Mouse (Mus musculus) C2C12 (cell line): ENCODE measurements around the gene Ece1. TPM values are rescaled to one million over a fixed set of nuclear protein-coding genes. Genes with fewer than 3 reads are reported as not detected.
"Not testable (repeated sequence)": the region's sequence is repeated elsewhere in the genome, so short reads cannot be mapped to it uniquely, and the experiment has no call there.

Source experiments
- H3K27me3 ChIP-seq: one replicate; pipeline ENCODE4 v1.6.1; 2011; ENCODE audit not compliant: control insufficient read depth, insufficient read depth, insufficient read length
- H3K36me3 ChIP-seq: one replicate; pipeline ENCODE4 v1.6.1; 2011; ENCODE audit not compliant: control insufficient read depth, insufficient read depth
- H3K4me3 ChIP-seq: one replicate; pipeline ENCODE4 v1.5.1; 2011; ENCODE audit warnings: mild to moderate bottlenecking, control low read depth; ENCODE audit not compliant: poor library complexity, insufficient read depth, severe bottlenecking
- H3K79me2 ChIP-seq: one replicate; pipeline ENCODE4 v1.6.1; 2011; ENCODE audit not compliant: control insufficient read depth, insufficient read depth
- H3K79me3 ChIP-seq: one replicate; pipeline ENCODE4 v1.6.1; 2011; ENCODE audit warnings: low read depth, control low read depth
- H3ac ChIP-seq: one replicate; pipeline ENCODE3; 2011; ENCODE audit warnings: low read depth; ENCODE audit not compliant: control insufficient read depth, insufficient read length
- CEBPB ChIP-seq: IDR thresholded peaks from one replicate; pipeline ENCODE4 v1.6.1; 2011; ENCODE audit warnings: low read depth, mild to moderate bottlenecking, control low read depth, moderate library complexity
- CTCF ChIP-seq: IDR thresholded peaks from one replicate; pipeline ENCODE4 v1.5.1; 2011; ENCODE audit not compliant: control insufficient read depth, insufficient read depth, insufficient read length
- FOSL1 ChIP-seq: IDR thresholded peaks from one replicate; pipeline ENCODE4 v1.8.0; 2011; ENCODE audit warnings: mild to moderate bottlenecking, low read length; ENCODE audit not compliant: poor library complexity, insufficient read depth, severe bottlenecking
- MAX ChIP-seq: IDR thresholded peaks from one replicate; pipeline ENCODE4 v1.6.1; 2011; ENCODE audit warnings: mild to moderate bottlenecking, control low read depth
- MYOD1 ChIP-seq: IDR thresholded peaks from one replicate; pipeline ENCODE4 v1.6.1; 2011; ENCODE audit warnings: low read depth; ENCODE audit not compliant: control insufficient read depth, insufficient read length
- MYOG ChIP-seq: IDR thresholded peaks from one replicate; pipeline ENCODE4 v1.6.1; 2011; ENCODE audit not compliant: control insufficient read depth, insufficient read length; ENCODE audit errors: extremely low read depth
- USF1 ChIP-seq: IDR thresholded peaks from one replicate; pipeline ENCODE4 v1.6.1; 2011; ENCODE audit warnings: low read depth, mild to moderate bottlenecking, control low read depth, moderate library complexity
- polyA plus RNA-seq: library from polyadenylated mRNA; unstranded; fragments of >200 nt; fragmentation: generic; extraction: Trizol; gene quantifications from one replicate; pipeline ENCODE4 v1.2.1, GENCODE M21; 2012; ENCODE audit warnings: missing spikeins

Ece1 gene
- polyA plus RNA-seq, 1 experiment = 198 TPM

- Histone ChIP-seq H3K79me3 (no peaks in the 10 kb centered on the region), H3ac (no peak overlapping the region), H3K4me3 (no peak overlapping the region), H3K36me3 (no peaks in the 10 kb centered on the region), H3K79me2 (no peaks in the 10 kb centered on the region), H3K27me3 (no peaks in the 10 kb centered on the region)
- TF ChIP-seq USF1 = no peak
- TF ChIP-seq MAX = no peak
- TF ChIP-seq CTCF = peak; percentile 57
Observed at GRCm38 (mm10) chr4:137844656-137845055, 17.4 kb upstream of the Ece1 start.

- not testable (repeated sequence) for H3K27me3 ChIP-seq, H3K4me3 ChIP-seq, H3K79me2 ChIP-seq, H3K79me3 ChIP-seq, H3K36me3 ChIP-seq, H3ac ChIP-seq
Observed at GRCm38 (mm10) chr4:137847651-137848050, 14.4 kb upstream of the Ece1 start.

GRCm38 (mm10) chr4:137850161-137850560 lies 11.9 kb upstream of the Ece1 start:
- no peaks in the 10 kb centered on the region for H3K36me3 ChIP-seq

GRCm38 (mm10) chr4:137851484-137851883 lies 10.6 kb upstream of the Ece1 start:
- Histone ChIP-seq H3K4me3 (no peak overlapping the region), H3K79me2 (no peaks in the 10 kb centered on the region), H3K27me3 (no peaks in the 10 kb centered on the region), H3K36me3 (no peaks in the 10 kb centered on the region), H3K79me3 (no peaks in the 10 kb centered on the region), H3ac (no peak overlapping the region)
- TF ChIP-seq MYOG (no peak), USF1 (no peak), CEBPB (no peak), MYOD1 (no peak), MAX (no peak), FOSL1 (no peak)

More at GRCm38 (mm10) chr4:137850161-137850560, 11.9 kb upstream of the Ece1 start:
- Histone ChIP-seq H3K79me2 (no peaks in the 10 kb centered on the region), H3ac (no peak overlapping the region), H3K79me3 (no peaks in the 10 kb centered on the region), H3K4me3 (no peak overlapping the region), H3K27me3 (no peaks in the 10 kb centered on the region)
- no peak for TF ChIP-seq USF1
- TF ChIP-seq MAX = no peak
- no peak for TF ChIP-seq FOSL1
- TF ChIP-seq CTCF = no peak

- Histone ChIP-seq H3K27me3 (no peaks in the 10 kb centered on the region), H3K4me3 (no peak overlapping the region), H3ac (no peak overlapping the region), H3K79me3 (no peaks in the 10 kb centered on the region), H3K79me2 (no peaks in the 10 kb centered on the region), H3K36me3 (no peaks in the 10 kb centered on the region)
- TF ChIP-seq MYOD1 (peak; percentile 51), USF1 (no peak), FOSL1 (peak; percentile 73), CEBPB (no peak), MYOG (no peak), MAX (peak; percentile 76)
Observed at GRCm38 (mm10) chr4:137853822-137854221, 8.2 kb upstream of the Ece1 start.

GRCm38 (mm10) chr4:137855741-137856341 lies 6.2 kb upstream of the Ece1 start:
- no peak overlapping the region for H3K4me3 ChIP-seq
- H3K27me3 ChIP-seq = no peaks in the 10 kb centered on the region
- H3K79me2 ChIP-seq = no peaks in the 10 kb centered on the region
- H3ac ChIP-seq = no peak overlapping the region
- TF ChIP-seq MYOD1 (no peak), USF1 (no peak), CTCF (no peak), MAX (no peak), FOSL1 (no peak), MYOG (no peak)
- H3K79me3 ChIP-seq = no peaks in the 10 kb centered on the region
- no peaks in the 10 kb centered on the region for H3K36me3 ChIP-seq

GRCm38 (mm10) chr4:137857116-137857515 lies 4.9 kb upstream of the Ece1 start:
- no peaks in the 10 kb centered on the region for H3K27me3 ChIP-seq
- H3K79me2 ChIP-seq = no peaks in the 10 kb centered on the region
- H3K36me3 ChIP-seq = no peaks in the 10 kb centered on the region
- no peak overlapping the region for H3ac ChIP-seq
- H3K79me3 ChIP-seq = no peaks in the 10 kb centered on the region
- TF ChIP-seq CTCF (peak; percentile 71), USF1 (no peak)
- H3K4me3 ChIP-seq = no peak overlapping the region
